Mouse (Mus musculus): ENCODE measurements around the gene Usp9x.

The Usp9x gene

DNA sequence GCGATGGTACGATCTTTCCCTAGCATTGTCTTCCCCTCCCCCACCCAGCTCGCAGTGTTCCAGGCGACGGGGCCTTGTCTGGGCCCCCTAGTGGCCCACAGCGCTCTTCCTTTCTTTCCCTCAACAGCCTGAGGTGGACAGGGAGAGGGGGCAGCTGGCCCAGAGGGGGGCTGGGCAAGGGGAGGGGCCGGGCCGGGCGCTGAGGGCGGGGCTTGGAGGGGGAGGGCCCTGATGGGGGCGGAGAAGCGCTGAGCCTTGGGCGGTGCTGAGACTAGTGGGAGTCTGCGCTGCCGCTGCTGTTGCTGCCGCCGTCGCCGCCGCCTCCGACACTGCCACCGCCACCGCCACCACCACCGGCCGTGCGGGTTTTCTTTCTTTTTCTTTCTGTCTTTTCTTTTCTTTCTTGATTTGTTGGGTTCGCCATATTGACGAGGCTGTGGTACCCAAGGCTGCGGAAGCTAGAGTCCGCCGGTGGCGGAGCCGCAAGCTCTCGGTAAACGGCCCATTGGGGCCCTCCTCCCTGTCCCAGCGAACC lies at the start of gene Usp9x:
TSS of gene Usp9x (plus strand) at position 258 of the 535 bp plus-strand sequence.
- DNase-seq (ENCODE audit: low spot score) = peak; percentile 91

DNA sequence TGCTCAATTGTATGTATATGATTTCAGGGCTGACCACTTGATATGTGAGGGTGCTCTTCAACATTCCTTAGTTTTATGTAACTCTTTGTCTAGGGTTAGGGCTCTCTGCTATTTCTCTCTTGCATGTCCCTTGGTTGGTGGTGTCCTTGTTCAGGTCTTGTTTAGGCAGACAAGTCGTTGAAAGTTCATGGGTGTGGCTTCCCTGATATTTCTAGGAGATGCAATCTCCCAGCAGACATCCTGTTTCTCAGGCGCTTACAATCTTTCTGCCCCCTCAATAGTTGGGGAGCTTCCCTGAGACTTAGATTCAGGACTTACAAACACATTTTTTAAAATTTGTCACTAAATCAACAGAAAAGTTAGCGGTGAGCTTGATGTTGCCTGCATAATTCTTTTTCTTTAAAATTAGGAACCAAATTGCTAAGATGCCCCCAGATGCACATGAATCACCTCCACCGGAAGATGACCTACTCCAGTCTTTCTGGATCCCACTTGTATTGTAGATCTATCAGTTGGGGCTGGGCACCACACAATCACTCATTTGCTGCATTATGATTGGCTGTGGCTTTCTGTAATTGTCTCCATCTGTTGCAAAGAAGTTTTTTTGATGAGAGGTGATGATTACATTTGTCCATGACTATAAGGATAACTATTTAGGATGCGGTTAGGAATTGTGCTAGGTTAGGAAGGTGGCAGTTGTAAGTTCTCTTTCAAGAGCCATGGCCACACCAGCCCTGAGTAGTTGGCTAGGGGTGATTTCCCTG lies 48.6 kb upstream of the Usp9x start:
- DNase-seq (ENCODE audit: low spot score) = no peak

DNA sequence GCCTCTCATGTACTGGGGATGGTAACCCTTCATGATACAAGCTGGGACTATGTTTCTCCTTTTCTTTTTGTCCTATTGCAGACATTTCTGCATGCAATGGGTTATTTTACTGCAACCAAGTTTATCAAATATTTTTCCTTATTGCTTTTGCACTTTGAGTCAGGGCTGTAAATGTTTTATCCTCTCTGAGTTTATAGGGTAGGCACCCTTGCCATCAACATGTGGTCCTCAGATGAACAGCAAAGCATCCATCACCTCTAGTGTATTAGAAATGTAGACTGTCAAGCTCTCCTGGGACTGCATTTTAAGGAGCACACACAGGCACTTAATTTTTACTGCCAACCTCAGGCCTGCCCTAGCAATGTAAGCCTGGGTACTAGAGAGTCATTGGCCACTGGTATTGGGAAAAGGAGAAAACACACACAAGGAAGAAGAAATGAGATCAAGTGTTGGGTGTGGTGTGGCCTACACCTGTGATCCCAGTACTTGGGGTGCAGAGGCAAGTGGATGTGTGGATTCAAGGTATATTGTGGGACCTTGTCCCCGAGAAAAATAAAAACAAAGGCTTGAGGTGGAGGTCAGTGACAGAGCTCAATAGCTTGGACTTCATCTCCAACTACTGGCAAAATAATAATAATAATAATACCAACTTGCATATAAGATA lies 46.6 kb upstream of the Usp9x start:
- DNase-seq (ENCODE audit: low spot score) = no peak

DNA sequence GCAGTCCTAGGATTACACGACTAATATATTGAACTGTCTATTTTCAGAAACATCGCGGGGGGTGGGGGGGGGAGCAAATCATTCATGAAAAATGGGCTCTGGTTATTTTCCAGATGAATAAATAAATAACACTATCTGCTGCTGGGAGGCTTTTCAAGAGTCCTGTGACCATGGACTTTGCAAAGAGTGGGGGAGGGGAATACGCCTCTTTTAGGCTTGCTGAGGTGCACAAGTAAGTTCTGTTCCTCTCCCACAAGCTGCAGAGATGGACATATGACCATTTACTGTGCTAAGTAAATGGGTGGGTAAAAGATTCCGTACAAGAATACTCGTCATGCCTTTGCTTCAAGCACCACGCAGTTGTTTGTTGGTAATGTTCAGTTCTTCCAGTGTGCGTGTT lies 46.0 kb upstream of the Usp9x start:
- DNase-seq (ENCODE audit: low spot score) = no peak

DNA sequence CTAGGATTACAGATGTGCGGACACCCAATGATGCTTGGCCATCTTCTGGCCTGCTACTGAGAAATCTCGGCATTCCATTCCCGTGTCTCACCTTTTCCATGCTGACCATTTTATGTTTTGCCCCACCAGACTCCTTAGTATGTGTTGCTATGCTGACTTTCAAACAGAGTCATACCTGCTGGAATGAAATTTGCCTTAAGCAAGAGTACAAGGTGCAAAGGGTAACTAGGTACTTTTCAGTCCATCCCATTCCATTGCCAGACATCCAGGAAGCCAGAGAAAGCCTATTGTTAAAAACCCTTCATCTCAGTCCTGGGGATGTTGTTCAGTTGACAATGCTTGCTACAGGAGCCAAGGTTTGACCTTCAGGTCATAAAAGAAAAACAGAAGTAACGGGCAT lies 43.1 kb upstream of the Usp9x start:
- DNase-seq (ENCODE audit: low spot score) = no peak

DNA sequence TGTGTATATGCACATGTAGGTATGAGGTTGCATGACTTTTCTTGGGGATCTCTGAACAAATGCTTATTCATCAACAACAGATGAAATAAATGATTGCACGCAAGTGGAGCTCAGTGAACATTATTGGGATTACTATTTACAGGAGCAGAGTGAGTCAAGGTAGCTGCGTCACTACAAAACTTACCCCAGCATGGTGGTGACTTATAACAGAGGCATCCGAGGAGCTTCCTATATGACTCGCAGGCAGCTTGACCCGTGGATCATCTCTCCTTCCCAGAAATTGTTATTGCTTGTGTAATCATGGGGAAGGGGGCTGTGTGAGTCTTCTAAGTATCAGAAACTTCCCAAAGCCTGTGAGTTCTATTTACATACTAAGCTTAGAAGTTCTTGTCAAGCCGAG lies 41.3 kb upstream of the Usp9x start:
- no peak for DNase-seq (ENCODE audit: low spot score)

DNA sequence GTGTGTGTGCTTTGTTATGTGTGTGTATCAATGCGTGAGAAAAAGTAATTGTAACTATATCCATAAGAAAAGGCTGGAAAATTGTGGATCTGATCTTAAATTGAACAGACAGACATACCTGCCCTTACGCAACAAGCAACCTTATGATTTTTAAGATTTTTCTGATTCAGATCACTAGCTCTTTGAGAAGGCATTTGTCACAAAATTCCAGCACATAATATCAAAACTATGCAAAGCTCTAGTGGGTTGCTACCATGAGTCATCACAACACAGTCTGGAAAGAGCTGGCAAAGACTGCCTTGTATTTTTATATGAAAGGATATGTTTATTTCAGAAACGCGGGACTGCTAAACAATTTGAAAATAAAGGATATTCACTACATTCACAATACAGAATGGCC lies 34.2 kb upstream of the Usp9x start:
- DNase-seq (ENCODE audit: low spot score) = no peak

DNA sequence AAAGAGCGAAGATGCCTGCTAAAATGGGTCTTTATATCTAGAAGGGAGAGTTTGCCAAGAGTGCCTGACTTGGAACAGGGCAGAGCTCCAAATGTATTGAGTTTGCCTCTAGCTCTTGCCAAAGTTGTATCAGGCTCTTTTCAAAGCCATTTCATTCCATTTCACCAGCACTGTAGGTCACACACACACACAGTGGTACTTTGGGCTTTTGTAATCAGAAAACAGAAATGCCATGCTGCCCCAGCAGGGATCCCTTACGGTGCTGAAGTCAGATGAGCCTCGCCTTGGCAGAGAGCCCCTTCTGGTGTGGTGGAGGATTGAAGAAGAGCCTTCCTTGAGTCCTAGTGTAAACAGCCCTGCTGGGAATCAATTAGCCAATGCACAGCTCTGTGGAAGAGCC lies 32.1 kb upstream of the Usp9x start:
- DNase-seq (ENCODE audit: low spot score) = peak; percentile 14

DNA sequence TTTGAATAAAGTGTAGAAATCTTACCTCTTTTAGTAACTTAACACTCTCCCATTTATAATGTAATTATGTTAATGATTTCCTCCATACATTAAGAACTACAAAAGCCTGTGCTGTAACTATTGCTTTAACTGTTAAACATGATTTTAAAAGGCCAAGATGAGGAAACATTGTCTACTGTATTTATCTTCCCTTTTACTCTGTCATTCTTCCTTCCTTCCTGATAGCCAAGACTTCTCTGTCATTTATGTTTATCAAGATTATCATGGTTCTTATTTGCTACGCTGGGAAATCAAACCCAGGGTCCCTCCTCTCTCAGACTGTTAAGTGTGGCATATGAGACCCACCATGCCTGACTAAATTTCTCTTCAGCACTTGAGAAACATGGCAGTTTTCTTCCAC lies 30.9 kb upstream of the Usp9x start:
- no peak for DNase-seq (ENCODE audit: low spot score)

DNA sequence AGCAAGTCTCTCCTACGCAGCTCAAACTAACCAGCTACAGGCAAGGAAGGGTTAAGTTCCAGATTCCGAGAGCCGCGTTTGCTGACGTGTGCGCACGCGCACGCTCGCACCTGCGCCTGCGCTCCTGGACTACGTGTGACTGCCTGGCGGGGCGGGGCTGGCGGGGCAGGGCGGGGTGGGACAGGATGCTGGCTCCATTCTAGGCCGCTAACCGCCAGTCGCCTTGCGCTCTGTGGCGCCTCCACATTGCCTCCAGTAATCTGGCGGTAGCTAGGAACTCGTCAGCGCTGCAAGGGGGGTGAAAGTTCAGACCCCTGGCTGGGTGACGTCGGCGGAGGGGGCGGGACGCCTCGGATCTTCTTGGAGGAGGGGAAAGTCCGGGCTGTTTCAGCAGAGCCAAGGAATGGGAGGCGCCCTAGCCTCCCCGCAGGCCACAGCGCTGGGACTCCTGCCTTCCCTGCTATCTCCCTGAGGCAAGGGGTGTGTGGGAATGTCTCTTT lies 29.6 kb upstream of the Usp9x start:
- DNase-seq (ENCODE audit: low spot score) = peak; percentile 94

DNA sequence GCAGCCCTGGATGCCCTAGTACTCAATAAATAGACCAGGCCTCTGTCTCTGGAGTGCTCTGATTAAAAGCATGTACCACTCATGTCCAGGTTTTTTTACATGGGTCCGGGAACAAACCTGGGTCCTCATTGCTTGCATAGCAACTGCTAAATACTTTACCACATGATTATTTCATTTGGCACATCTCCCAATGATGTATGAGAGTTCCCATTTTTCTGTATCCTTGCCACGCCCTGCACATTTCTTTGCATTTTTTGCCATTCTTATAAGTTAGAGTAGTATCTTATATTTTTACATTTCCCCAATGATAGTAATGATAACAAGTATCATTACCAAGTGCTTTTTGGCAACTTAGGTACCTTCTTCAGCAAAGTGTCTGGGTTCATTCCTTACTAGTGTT lies 27.5 kb upstream of the Usp9x start:
- no peak for DNase-seq (ENCODE audit: low spot score)

DNA sequence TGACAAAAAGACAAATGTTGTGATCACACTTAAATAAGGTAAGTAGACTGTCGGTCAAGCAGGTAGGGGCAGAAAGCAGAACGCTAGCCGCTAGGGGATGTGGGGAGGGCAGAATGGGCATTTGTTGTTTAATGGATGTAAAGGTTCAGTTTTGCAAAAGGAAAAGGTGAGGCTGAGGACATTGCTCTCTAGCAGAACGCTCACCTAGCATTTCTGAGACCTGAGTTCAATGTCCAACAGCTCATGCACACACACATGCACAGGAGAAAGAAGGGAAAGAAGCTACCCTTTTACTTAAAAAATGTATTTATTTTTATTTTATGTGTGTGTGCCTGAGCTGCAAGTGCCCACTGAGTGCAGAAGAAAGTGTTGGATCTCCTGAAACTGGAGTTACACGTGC lies 26.6 kb upstream of the Usp9x start:
- DNase-seq (ENCODE audit: low spot score) = no peak

DNA sequence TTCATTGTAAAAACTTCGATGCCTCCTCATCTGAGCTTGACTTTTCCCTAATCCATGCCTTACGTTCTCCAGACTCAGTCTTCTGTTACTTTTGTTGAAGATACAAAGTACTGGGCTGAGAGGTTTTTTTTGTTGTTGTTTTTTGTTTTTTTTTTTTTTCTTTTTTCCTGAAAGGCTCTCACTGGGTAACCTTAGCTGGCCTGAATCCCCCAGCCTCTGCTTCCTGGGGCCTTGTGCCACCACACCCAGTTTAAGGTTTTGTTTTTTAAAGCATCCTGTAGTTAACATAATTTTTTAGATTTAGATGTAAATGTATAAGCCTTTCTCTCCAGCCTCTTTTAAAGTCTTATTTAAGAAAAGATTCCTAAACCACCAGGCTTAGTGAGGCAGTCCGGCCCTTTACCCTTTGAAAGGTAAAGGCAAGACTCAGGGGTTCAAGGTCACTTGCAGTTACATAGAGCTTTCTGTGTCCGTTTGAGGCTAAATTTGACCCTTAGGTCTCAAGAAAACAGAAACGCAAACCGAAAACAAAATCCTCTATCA lies 24.3 kb upstream of the Usp9x start:
- DNase-seq (ENCODE audit: low spot score) = no peak

DNA sequence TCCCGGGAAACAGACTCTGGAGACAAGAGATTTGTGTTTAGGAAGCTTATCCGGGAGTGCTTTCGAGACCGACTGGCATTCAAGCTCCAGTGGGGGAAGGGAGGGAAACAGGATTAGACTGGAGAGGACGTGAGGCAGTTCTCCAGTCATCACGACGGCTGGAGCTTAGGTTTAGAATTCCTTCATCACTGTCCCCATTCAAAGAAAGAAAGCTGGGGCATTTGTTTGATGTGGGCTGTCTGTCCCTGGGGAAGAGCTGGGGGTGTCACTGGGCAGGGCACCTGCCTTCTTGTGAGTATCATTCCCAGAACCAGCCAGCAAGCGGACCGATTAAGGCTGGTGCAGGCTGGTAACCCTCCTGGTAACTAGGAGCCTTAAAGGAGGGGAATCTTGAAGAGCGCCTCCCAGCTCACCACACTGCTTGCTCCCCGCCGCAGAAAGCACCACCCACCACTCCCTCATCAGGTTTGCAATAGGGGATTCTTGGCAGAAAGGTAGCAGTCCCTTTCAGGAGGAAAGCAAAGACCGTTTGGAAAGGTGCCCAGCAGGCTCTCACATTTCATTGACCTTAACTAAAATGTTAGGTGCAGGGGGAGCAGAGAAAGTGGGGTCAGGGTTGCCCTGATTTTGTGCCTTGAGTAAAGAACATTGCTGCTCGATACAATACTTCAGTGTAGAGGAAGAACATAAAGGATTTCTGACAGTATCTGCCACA lies 23.5 kb upstream of the Usp9x start:
- DNase-seq (ENCODE audit: low spot score) = peak; percentile 57

DNA sequence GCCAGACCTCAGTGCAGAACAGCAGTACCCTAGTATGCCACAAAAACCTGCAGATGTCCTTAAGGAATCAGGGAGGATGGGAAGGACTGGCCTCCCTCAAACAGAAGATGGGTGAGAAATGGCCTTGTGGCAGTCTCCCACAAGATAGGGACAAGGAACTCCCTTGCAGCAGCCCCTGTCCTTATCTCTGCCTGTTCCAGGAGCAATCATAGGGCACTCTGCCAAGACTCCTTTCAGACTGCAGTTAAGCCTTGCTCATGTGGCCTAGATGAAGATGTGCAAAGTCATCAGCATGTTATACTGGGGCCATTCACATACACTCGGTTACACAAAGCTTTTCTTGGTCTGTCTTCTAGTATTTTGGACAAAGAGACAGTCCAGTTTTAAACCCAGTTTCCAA lies 16.7 kb upstream of the Usp9x start:
- peak; percentile 34 for DNase-seq (ENCODE audit: low spot score)

DNA sequence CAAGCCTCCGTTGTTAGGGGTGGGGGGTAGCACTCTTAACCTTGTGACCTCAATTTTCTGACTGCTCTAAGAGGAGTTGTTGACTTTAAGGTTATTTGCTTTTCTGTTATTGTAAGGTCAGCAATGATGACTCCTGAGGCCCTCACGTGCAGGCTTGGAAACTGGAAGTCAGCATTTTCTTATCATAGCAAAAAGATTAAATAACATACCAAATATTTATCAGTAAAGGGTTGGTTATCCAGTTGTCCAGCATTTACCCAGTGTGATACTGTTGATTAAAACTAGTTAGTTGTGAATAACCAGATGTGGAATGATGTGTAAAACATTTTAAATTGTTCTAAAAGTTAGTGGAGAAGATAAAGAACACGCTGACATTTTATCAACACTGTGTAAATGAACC lies 9.3 kb upstream of the Usp9x start:
- no peak for DNase-seq (ENCODE audit: low spot score)

DNA sequence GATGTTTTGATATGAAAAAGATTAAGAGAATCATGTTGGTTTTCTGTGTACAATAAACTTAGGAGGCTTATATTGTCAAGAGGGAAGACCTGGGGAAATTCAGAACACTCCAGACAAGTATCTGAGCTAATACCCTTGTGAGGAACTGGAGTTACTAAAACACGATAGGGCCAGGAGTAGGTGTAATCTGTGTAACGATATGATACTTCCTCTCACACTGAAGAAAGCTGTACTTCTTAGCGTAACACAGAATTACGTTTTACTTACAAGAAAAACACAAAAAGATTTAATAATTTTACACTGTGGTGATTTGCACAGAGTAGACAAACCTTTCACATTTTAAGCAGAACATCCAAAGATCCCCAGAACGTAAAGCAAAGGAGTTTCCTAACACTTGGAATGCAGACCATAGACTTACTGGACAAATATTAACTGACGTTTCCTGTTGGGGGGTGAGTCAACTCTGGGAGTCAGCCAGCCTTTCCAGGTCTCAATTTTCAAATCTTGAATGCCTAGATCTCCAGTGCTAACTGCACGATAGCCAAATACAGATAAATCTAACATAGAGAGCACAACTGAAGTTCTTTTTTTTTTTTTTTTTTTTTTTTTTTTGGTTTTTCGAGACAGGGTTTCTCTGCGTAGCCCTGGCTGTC lies 6.9 kb upstream of the Usp9x start:
- DNase-seq (ENCODE audit: low spot score) = no peak

DNA sequence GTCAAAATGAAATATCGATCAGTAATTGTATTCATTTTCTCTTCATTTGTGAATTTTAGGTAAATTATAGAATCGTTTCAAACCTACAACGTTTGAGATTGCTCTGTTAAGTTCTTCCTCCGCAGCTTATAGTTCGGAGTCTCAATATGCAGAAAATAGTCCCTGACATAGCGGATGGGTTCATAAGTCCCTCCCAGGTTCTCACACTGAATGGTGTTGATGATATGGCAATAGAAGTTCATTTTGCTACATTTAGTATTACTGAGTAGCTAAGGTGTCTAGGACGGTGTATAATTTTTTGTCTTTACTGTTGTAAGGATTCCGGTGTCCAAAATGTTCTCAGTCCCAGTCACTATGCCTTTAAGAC lies 1.1 kb upstream of the Usp9x start:
- DNase-seq (ENCODE audit: low spot score) = no peak

DNA sequence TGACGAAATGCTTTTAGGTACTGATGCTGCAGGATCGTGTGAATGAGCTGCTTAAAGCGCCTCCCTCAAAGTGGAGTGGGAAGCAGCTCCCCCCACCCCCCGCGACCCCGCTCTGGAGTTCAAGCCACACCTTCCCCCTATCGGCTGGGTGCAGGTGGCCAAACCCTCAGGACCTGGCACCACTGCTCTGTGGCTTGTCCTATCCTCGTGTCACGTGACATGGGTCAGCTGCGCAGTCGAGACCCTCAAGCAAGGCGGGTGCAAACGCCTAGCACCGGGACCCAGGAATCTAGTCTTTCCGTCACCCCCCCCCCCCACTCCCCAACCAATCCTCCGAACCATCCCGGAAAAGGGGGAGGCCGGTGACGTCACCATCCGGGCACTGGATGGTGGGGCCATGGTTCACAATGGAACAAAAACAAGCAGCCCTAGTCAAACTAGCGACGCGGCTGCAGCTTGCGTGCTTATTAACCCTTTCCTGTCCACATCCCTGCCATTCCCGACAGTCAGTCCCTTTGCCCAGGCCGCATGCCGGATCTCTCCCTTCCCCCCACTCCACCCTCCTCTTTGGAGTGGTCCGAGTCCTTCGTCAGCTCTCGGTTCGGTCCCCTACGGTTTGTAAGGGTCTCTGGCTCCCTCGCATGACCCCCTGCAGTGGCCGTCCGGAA lies 591 bp upstream of the Usp9x start:
- DNase-seq (ENCODE audit: low spot score) = peak; percentile 92

DNA sequence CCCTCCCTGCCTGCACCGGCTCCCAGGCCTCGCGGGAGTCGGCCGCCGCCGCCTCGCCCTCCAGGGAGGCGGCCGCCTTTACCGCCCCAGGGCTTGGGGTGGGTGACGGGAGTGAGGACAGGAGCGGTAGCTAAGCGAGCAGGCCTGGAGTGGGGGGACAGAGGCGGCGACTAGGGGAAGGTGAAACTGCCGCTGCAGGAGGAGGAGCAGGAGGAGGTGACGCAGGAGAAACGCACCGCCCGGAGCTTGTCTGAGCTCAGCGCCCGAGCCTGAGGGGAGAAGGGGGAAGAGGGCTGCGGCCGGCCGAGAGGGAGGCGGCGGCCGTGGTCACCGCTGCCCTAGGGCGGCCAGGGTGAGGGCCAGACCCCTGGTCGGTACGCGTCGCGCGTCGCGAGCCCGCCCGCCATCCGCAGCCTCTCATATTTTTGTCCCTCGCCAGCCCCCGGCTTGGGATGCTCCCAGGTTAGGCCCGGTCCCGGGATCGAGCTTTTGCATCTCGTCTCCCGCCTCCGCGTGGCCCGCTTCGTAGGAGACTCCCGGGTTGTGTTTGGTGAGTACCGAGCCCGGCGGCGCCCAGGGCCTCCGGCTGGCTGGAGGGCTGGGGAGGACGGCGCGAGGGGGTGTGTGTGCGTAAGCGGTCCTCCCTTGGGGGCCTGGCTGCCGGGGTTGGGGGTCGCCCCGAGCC lies 620 bp downstream of the Usp9x start:
- peak; percentile 71 for DNase-seq (ENCODE audit: low spot score)

DNA sequence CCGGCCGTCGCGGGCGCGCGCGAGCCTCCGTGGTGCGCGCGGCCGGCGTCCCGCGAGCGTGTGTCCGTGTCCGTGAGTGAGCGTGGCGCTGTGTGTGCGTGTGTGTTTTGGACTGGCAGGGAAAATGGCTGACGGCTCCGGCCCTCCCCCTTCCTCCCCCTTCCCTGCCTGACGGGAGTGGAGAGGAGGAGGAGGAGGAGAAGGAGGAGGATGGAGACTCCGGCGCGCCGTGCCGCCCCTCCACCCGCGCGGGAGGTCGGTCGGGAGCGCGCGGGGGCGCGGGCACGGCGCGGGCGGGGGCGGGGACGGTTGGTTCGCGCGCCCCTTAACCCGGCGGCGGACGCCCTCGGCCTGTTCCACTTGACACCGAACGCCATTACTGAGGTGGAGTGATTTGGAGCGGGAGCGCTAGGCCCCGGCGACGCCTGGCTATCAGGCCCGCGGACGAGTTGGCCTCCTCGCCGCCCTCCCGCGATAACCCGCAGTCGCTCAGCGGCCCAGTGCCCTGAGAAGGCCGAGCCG lies 1.2 kb downstream of the Usp9x start:
- peak; percentile 75 for DNase-seq (ENCODE audit: low spot score)
